11 mouse cellular contexts compared by ENCODE assay signal in the genomic region with DNA sequence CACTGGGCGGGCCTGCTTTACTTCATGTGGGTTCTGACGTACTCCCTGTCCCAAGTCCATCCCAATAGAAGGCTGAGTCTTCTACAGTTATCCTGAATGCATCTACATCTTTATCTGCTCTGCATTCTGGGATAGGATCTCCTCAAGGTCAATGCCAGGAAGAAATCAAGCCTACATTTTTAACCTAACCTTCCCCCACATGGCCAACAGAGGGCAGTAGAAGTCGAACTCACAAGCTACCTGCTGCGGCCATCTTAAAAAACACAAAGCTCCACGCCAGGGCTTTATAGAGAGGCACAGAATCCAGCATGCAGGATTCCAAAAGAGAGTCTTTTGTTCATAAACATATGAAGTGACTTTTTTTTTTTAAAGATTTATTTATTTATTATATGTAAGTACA. TPM values are rescaled to one million over a fixed set of nuclear protein-coding genes. Genes with fewer than 3 reads are reported as not detected.
DNase-seq lines count a peak whose midpoint lies in the region; ATAC-seq and TF ChIP-seq lines count a peak whose summit lies in the region.
"Had no signal": no experiment of that assay in that cellular context is flagged by ENCODE, and none has a peak within 500 bp of the region (broad histone marks: within the 10 kb centered on the region; RNA-seq: fewer than 3 reads in every experiment).

No protein-coding gene starts in this region.

- H3K27me3 ChIP-seq in lung, embryonic 14.5 days (ENCODE audit: insufficient read depth, low read length), result no peaks in the 10 kb centered on the region
- H3K27me3 ChIP-seq in heart, embryonic 12.5 days (replicated peaks), result no peaks in the 10 kb centered on the region
- H3K27me3 ChIP-seq: neural tube, embryonic 13.5 days had no signal

- H3K27ac ChIP-seq in lung, embryonic 14.5 days (ENCODE audit: low read depth), result no peak overlapping the region
- no peak overlapping the region for H3K27ac ChIP-seq in heart, embryonic 12.5 days (ENCODE audit: poor library complexity, severe bottlenecking)
- H3K27ac ChIP-seq: forebrain, embryonic 10.5 days; neural tube, embryonic 13.5 days had no signal

- H3K4me1 ChIP-seq in lung, embryonic 14.5 days (ENCODE audit: insufficient read depth), result no peaks in the 10 kb centered on the region
- peaks cover 6% of the 10 kb centered on the region; the same call in 1 of the 2 replicates for H3K4me1 ChIP-seq in heart, embryonic 12.5 days (replicated peaks)
- H3K4me1 ChIP-seq: forebrain, embryonic 10.5 days; neural tube, embryonic 13.5 days had no signal

- no peak overlapping the region for H3K9ac ChIP-seq in lung, embryonic 14.5 days
- H3K9ac ChIP-seq in heart, embryonic 12.5 days, result no peak overlapping the region
- H3K9ac ChIP-seq: neural tube, embryonic 13.5 days had no signal

- peak; percentile 39; the same call in 1 of the 2 replicates for TF ChIP-seq CTCF in lung, embryonic 14.5 days (IDR thresholded peaks at IDR 0.05; ENCODE audit: low read depth)

- intact Hi-C loops in heart, postnatal 25 days (cut with DNase I), result loop anchor here (5.0 kb wide), 1 partner anchor 68 kb away; no protein-coding TSS in a partner anchor

- 60% methylated on average over 5 of the region's 5 CpGs for WGBS in lung, embryonic 14.5 days
- 64% methylated on average over 5 of the region's 5 CpGs for WGBS in heart, embryonic 12.5 days

- peak; percentile 19 for DNase-seq in embryo, embryonic 10 days (ENCODE audit: low spot score)
- DNase-seq in embryo, embryonic 10.5 days (ENCODE audit: low spot score), result no peak
- DNase-seq in 3T3-L1 (ENCODE audit: low read depth, low spot score) (peak; percentile 67), ZHBTc4 (ENCODE audit: low read depth, low spot score) (peak; percentile 91)
- DNase-seq in lung, embryonic 14.5 days, result peak; percentile 47
- no peak for DNase-seq in heart, postnatal 25 days (ENCODE audit: low spot score)
- DNase-seq: left cerebral cortex, postnatal 4 days had no signal

- H3K9me3 ChIP-seq in lung, embryonic 14.5 days (ENCODE audit: low read depth, low read length), result no peaks in the 10 kb centered on the region
- H3K9me3 ChIP-seq in heart, embryonic 12.5 days (replicated peaks), result no peaks in the 10 kb centered on the region
- H3K9me3 ChIP-seq: forebrain, embryonic 10.5 days; neural tube, embryonic 13.5 days had no signal

- H3K4me2 ChIP-seq in lung, embryonic 14.5 days, result no peak overlapping the region
- no peak overlapping the region for H3K4me2 ChIP-seq in heart, embryonic 12.5 days
- H3K4me2 ChIP-seq: neural tube, embryonic 13.5 days had no signal

- H3K36me3 ChIP-seq in lung, embryonic 14.5 days (ENCODE audit: insufficient read depth), result no peaks in the 10 kb centered on the region
- H3K36me3 ChIP-seq in heart, embryonic 12.5 days, result no peaks in the 10 kb centered on the region
- H3K36me3 ChIP-seq: forebrain, embryonic 10.5 days; neural tube, embryonic 13.5 days had no signal

- H3K4me3 ChIP-seq in lung, embryonic 14.5 days (ENCODE audit: low read depth, low read length), result no peak overlapping the region
- H3K4me3 ChIP-seq in heart, embryonic 12.5 days, result no peak overlapping the region
- H3K4me3 ChIP-seq: forebrain, embryonic 10.5 days; neural tube, embryonic 13.5 days had no signal

- no peak for ATAC-seq in lung, embryonic 14.5 days (ENCODE audit: insufficient read depth)
- ATAC-seq in erythroid progenitor cell, adult 5-6 weeks (replicated peaks; ENCODE audit: low FRiP score, poor library complexity, severe bottlenecking), result no peak
- no peak for ATAC-seq in heart, embryonic 12.5 days (ENCODE audit: insufficient number of reproducible peaks, low FRiP score)

RNA-seq across cellular contexts. Expression of gene Mgat4e, which starts 25.1 kb away (rescaled TPM):
- 0.27 TPM in 1 of 2 replicates, not detected in the other for polyA plus RNA-seq in lung, embryonic 14.5 days (2014; fragmentation: Nextera tagmentation; extraction: Ambion mirVana)
- not detected in 2 replicates for total RNA-seq in erythroid progenitor cell, adult 5-6 weeks (2015; ENCODE audit: low replicate concordance)
- total RNA-seq in erythroid progenitor cell, adult 5-6 weeks (2017; ENCODE audit: low replicate concordance), result not detected in 2 replicates
- polyA plus RNA-seq in heart, embryonic 12.5 days (2016; fragmentation: Nextera tagmentation; extraction: Ambion mirVana), result not detected in 2 replicates
- not detected for total RNA-seq in heart, postnatal 25 days (2021)
- total RNA-seq: left cerebral cortex, postnatal 4 days had no signal
- polyA plus RNA-seq: forebrain, embryonic 10.5 days; neural tube, embryonic 13.5 days had no signal

RNA-seq across cellular contexts. Expression of gene Rabif, which starts 30.0 kb away (rescaled TPM):
- 38.4 and 39.6 TPM in 2 replicates for polyA plus RNA-seq in lung, embryonic 14.5 days (2014; fragmentation: Nextera tagmentation; extraction: Ambion mirVana)
- total RNA-seq in erythroid progenitor cell, adult 5-6 weeks (2015; ENCODE audit: low replicate concordance), result 15.5 and 18.4 TPM in 2 replicates
- 3.6 and 11.7 TPM in 2 replicates for total RNA-seq in erythroid progenitor cell, adult 5-6 weeks (2017; ENCODE audit: low replicate concordance)
- polyA plus RNA-seq in heart, embryonic 12.5 days (2016; fragmentation: Nextera tagmentation; extraction: Ambion mirVana), result 32.2 and 32.8 TPM in 2 replicates
- 1 to 10 TPM; 8.4 to 8.9 TPM for total RNA-seq in heart, postnatal 25 days (2021)

RNA-seq across cellular contexts. Expression of gene Kdm5b, which starts 35.5 kb away (rescaled TPM):
- 54.7 and 59.0 TPM in 2 replicates for polyA plus RNA-seq in lung, embryonic 14.5 days (2014; fragmentation: Nextera tagmentation; extraction: Ambion mirVana)
- 5.4 and 20.1 TPM in 2 replicates for total RNA-seq in erythroid progenitor cell, adult 5-6 weeks (2015; ENCODE audit: low replicate concordance)
- 2.2 and 4.1 TPM in 2 replicates for total RNA-seq in erythroid progenitor cell, adult 5-6 weeks (2017; ENCODE audit: low replicate concordance)
- 39.9 and 41.4 TPM in 2 replicates for polyA plus RNA-seq in heart, embryonic 12.5 days (2016; fragmentation: Nextera tagmentation; extraction: Ambion mirVana)
- 10 to 100 TPM; 17.0 to 20.6 TPM for total RNA-seq in heart, postnatal 25 days (2021)

Comparison
In these comparisons a context has a peak if more than half of its experiments do, and no peak if none do; other contexts are left out.
1. DNase-seq: peak in embryo, embryonic 10 days (single experiment), 3T3-L1 (single experiment), ZHBTc4 (single experiment) and lung, embryonic 14.5 days (single experiment); none in embryo, embryonic 10.5 days (single experiment) and heart, postnatal 25 days (single experiment).